Mouse (Mus musculus) brain, embryonic 18.5 days (tissue): ENCODE data around the gene Marcksl1.
"Not testable (repeated sequence)": the region's sequence is repeated elsewhere in the genome, so short reads cannot be mapped to it uniquely, and the experiment has no call there.

ENCODE experiments used
- DNase-seq: peaks from one replicate; pipeline ENCODE4 v3.0.0-alpha.2; 2012; ENCODE audit warnings: low read depth, low spot score

Marcksl1 gene

DNA sequence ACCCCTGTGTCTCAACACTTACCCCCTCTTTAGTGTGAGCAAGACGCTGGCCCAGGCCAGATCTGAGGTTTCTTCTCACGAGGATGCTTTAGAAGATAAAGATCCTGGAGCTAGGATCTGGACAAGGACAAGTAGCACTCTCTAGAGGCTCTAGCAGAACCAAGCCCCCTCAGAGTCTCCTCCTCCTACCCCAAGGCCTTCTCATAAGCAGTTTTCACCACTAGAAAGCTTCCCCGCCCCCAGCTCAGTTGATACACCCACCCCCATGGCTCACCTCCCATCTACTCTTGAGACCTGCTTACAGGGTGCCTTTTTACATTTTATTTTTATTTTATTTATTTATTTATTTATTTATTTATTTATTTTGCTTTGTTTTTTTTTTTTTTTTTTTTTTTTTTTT lies 3.7 kb upstream of the Marcksl1 start:
- no peak for DNase-seq

DNA sequence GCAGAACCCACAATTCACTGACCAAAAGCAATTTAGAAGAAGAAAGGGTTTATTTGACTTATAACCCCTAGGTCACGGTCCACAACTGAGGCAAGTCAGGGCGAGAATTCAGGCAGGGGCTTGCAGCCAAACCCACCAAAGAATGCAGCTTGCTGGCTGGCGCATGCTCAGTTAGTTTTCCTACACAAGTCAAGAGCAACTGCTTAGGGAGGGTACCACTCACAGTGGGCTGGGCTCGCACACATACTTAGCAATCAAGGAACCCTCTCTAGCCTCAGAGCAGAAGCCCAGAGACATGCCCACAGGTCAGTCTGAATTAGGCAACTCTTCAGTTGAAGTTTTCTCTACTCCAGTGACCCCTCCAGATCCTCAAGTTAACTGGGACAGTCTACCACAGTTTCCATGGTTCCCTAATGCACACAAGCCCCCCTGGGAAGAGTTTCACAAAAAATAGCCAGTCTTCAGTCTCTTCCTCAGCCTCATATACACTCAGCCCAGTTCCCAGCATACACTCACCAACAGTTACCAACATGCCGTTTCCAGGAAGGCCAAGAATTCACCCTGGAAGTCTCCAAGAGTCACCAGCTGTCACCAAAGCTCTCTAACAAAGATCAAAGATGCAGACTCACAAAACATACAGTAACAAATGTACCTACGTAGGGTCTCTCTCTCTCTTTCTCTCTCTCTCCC lies 2.5 kb upstream of the Marcksl1 start:
- DNase-seq, result no peak

DNA sequence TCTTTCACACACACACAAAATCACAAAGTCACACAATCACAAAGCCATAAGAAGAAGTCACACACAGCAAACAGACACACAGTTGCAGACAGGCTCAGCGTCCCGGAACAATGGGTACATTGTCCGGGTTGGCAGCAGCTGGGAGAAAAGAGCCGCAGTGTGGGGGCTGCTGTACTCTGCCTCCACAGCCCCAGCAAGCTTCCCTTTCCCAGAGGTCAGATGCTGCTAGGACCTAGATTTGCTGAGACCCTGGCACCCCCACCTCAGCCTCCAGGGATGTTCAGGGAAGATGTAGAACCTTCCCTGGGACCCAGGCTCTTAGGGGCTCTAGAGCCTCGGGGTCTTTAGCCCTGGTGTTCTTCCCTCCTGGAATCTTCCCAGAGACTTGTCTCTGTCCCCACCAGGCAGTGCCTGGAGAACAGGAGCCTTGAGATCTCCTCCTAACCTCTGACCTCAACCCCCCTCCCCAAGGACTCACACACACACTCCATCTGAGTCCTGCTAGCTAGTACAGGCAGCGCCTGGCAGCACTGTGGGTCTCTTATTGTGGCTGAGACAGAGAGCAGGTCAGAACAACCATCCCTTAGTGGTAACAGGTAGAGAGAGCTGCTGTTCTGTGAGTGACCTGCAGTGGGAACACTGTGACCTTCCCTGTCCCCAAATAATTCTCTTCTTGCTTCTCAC lies 1.8 kb upstream of the Marcksl1 start:
- no peak for DNase-seq

DNA sequence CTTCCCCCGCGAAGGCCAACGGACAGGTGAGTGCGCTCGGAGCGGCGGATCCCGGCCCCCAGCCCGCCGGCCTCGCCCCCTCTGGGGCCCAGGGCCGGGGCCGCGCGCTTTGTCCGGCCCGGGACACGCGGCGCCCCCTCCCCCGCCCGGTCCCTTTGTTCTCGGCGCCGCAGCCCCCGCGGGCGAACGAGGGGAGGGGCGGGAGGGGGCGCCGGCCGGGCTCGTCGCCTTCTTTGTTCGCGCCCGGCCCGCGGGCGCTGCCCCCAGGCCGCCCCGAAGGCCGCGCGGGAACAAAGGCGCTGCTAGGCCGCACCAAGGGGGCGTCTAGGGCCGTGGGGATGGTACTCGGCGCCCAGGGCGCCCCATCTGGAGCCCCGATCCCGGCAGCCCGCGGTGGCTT lies 510 bp downstream of the Marcksl1 start:
- DNase-seq, result no peak

DNA sequence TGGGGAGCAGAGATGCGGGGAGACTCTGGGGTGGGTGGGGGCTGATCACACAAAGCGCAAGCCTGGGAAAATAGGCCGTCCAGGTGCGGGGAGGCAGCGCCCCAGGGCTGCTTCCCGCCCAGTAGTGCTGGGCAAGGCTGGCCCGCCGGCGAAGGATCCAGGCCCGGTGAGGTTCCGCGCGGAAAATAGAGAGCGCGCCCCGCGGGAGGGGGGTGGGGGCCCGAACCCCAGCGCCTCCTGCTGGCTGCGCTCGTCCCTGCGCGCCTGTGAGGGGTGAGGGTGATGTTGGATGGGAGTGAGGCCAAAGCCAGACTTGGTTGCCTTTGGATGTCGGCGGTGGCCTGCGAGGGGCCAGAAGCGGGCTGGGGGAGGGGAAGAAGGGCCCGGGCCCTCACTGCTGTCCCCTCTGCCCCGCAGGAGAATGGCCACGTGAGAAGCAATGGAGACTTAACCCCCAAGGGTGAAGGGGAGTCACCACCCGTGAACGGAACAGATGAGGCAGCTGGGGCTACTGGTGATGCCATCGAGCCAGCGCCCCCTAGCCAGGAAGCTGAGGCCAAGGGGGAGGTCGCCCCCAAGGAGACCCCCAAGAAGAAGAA lies 1.0 kb downstream of the Marcksl1 start:
- DNase-seq, result no peak

DNA sequence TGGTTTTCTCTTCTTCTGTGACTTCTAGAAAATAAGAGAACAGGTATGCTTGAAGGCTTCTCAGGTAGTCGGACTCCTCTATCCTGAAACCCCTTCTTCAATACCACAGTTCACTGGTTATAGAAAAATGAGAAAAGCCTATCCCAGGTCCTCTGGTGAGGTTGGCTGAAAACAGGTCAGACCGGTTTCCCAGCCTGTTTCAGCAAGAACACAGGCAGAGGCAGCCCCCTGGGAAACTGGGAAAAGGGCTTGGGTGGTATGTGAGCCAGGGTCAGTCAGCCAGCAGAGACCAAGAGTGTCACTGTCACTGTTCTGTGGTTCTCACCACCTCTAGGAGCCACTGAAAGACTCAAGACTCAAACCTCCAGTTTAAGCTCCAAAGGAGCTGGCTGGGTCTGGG lies 3.5 kb downstream of the Marcksl1 start:
- DNase-seq, result no peak

DNA sequence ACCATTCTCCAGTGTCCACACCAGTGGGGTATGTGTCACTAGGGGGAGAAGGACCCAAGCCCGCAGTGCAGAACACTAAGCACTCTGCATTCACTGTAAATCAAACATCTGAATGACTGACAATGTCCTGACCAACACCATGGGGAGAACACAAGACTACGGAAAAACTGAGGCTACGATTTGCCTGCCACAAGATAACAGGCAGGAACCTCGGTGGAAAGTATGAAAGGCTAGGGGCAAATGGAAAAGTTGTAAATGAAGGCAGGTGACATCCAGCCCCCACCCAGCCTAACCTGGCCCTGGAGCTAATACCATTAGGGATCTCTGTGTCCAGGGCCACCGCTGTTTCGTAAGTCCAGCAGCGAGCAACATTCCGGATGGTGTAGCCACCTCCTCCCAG lies 5.1 kb downstream of the Marcksl1 start:
- DNase-seq, result no peak

DNA sequence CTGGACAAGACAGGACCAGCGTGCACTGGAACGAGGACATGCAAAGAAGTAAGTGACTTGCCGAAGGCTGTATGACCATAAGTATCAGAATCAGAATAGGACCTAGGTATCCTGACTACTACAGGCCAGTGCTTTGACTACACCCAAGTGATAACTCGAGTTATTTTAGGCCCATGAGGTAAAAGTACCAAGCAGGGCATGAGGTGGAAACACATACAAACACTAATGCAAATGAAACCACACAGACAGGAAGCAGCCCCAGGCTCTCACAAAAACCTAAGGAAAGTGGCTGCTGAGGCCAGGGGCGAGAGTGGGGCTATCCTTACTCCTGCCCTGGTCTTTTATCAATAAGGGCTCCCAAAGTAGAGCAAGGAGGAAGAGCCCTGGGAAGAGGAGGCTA lies 12.0 kb downstream of the Marcksl1 start:
- DNase-seq, result no peak

DNA sequence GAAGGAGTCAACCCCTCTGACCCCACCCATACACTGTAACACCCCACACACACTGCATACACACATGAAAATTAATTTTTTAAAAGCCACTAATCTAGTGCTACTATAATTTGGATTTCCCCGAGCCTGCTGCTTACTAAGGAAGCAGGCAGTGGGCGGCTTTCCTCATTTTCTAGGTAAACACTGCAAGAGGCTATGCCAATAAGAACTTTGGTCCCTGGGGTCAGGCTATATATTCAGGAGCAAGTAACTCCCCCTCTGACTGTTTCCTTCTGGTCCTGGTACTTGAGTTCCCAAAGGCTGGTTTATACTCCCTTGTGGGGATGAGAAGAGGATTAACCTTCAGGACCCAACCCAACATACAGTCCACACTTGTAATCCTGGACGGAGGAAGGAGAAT lies 12.5 kb downstream of the Marcksl1 start:
- no peak for DNase-seq

DNA sequence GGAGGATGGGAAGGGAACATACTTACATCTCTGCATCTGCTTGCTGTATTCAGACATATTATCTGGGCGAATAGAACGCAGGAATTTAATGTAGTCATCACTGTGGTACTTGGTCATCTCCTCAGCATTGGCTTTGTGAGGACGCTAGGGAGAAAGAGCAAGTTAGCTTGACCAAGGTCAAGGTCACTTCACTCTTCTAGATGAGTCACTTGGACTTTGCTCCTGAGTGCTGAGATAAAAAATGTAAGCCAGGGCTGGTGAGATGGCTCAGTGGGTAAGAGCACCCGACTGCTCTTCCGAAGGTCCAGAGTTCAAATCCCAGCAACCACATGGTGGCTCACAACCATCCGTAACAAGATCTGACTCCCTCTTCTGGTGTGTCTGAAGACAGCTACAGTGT lies 15.5 kb downstream of the Marcksl1 start:
- not testable (repeated sequence) for DNase-seq

DNA sequence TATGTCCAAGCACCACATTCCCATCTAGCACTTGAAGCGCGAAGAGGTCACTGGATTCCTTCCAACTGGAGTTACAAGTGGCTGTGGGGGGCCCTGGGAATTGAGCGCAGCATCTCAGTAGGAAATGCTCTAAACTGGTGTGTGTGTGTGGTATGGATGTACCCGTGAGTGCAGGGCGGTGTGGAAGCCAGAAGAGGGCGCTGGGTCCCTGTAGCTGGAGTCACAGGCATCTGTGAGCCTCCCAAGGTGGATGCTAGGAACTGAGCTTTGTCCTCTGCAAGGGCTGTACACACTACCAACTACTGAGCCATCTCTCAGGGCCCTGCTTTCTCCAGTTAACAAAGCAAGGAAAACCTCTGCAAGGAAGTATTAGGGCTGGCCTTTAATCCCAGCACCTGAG lies 26.6 kb downstream of the Marcksl1 start:
- no peak for DNase-seq

DNA sequence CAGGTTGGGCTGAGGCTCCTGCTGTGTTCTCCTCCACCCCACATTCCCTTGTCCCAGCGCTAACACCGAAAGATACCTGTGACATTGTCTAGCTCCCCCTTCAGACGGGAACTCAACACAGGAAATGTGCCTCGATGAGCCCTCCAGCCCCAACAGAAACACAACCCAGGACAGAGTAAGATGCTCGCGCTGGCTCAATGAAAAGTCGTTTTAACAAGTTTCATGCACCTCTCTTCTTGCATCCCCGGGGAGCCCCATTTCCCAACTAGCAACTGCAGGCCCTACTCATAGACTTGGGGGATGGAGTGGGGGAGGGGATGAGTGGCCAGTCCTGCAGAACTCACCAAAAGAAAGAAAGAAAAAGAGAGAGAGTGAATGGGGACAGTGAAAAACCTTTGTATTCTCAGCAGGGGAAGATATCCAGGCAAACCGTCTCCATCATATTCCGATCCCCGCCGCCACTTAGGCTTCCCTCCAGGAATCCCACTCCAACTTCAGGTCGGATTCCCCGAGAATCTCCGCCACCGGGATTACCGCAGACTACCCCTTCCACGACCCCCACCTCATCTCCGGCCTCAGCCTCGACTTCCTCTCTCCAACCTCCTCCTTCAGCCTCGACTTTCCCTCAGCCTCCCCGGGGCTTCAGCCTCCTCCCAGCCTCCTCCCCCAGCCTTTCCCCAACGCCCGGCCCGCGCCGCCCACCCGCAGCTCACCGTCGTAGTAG lies 28.6 kb downstream of the Marcksl1 start:
- no peak for DNase-seq

DNA sequence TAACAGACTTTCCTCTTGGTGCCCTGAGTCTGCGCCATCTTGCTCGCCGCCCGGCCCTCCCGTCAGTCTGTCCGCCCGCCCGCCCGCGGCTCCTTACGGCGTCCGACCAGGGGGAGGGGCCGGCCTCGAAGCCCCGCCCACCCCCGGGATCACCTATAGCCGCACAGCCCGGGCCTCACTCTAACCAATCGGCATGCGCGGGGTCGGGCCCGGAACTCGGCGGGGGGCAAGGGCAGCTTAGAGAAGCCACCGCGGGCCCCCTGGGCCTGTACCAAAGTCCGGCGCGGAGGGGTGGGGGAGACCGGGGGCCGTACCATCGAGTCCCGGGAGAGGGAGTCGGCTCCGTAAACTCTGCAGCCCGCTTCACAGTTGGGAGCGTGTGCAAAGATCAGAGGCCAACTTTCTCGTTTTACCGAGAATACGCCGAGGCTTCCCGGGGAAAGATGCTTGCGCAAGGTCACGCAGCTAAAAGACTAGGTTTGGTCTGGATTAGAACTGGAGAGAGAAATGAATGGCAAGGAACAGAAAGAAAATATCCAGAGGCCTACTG lies 29.3 kb downstream of the Marcksl1 start, which contains the start of gene Hdac1:
Gene Hdac1 (minus strand): TSS at position 122 of the 550 bp plus-strand sequence.
- peak; percentile 88 for DNase-seq

DNA sequence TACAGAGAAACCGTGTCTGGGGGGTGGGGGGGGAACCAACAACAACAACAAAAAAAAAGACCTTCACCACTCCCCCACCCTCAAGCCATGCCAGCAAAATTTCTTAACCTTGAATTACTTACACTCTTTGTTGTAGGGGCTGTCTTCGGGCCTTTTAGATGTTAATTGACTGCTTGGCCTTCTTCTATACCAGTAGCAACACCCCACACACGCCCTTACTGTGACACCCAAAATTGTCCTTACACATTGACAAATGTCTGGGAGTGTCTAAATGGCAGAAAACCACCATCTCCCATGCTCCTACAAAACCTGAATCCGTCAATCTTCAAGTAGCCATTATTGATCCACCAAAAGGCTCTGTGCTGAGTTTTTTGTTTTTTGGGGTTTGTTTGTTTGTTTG lies 30.7 kb downstream of the Marcksl1 start:
- no peak for DNase-seq

DNA sequence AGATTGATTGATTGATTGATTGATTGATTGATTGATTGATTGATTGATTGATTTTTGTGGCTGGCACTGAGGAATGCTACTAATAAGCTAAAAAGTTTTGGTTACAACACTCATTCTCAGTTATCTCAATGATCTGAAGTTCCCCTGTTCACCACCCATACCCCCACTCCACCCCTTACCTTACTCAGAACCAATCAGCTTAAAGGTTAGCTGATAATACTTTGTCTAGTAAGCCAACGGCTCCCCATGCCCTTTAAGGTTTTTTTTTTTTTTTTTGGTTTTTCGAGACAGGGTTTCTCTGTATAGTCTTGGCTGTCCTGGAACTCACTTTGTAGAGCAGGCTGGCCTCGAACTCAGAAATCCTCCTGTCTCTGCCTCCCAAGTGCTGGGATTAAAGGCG lies 34.2 kb downstream of the Marcksl1 start:
- DNase-seq, result not testable (repeated sequence)

DNA sequence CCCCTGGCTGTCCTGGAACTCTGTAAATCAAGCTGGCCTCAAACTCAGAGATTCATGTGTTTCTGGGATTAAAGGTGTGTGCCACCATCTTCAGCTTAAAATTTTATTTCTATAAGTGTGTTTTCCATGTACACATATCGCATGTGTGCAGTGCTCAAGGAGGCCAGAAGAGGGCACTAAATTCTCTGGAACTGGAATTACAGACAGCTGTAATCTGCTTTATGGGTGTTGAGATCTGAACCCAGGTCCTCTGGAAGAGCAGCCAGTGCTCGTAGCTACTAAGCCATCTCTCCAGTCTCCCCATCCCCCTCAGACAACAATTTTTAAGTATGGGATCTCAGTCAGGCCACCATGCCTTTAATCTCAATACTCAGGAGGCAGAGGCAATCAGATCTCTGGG lies 35.9 kb downstream of the Marcksl1 start:
- no peak for DNase-seq

DNA sequence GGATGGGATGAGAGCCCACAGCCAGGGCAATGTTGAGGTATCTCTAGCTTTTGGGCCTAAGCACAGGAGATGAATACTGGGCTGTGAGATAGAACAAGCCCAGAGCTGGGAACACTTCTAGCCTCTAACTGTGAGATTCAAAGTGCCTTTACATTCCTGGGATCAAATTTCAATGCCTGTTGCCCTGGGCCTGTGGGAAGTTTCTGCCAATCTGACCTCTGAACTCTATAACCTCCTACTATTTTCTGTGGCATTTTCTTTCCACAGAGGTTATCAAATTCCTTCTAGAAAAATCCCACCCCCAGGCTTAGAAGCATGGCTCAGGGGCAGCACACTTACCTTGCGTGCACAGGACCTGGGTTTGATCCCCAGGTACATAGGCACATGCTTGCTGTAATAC lies 36.9 kb downstream of the Marcksl1 start:
- no peak for DNase-seq

DNA sequence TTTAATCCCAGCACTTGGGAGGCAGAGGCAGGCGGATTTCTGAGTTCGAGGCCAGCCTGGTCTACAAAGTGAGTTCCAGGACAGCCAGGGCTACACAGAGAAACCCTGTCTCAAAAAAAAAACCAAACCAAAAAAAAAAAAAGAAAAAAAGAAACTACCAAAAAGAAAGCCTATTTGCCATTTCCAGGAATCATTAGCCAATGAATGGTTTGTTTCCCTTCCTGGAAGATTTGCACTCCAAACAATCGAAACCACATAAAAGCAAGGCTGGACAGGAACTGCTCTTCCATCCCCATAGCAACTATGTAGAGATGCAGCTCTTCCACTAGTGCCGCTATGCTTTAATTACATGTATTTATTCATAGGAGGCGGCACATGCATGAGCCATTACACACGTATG lies 41.1 kb downstream of the Marcksl1 start:
- DNase-seq, result not testable (repeated sequence)

DNA sequence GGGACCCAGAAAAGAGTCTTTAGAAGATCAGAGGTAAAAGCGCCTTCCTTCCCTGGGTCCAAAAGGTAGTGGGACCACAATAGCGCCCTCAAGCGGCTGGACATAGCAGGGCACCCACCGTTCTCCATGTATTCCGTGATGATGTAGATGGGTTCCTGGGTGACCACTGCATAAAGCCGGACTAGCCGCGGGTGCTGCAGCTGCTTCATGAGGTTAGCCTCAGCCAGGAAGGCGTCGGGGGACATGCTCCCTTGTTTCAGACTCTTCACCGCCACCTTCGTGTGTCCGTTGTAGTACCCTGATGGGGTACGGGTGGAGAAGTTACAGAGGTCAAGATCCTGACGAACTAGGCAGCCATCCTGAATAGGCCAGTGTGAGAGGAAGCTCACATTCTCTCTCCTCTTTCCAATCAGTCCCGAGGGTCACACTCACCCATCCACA lies 42.1 kb downstream of the Marcksl1 start:
- no peak for DNase-seq

DNA sequence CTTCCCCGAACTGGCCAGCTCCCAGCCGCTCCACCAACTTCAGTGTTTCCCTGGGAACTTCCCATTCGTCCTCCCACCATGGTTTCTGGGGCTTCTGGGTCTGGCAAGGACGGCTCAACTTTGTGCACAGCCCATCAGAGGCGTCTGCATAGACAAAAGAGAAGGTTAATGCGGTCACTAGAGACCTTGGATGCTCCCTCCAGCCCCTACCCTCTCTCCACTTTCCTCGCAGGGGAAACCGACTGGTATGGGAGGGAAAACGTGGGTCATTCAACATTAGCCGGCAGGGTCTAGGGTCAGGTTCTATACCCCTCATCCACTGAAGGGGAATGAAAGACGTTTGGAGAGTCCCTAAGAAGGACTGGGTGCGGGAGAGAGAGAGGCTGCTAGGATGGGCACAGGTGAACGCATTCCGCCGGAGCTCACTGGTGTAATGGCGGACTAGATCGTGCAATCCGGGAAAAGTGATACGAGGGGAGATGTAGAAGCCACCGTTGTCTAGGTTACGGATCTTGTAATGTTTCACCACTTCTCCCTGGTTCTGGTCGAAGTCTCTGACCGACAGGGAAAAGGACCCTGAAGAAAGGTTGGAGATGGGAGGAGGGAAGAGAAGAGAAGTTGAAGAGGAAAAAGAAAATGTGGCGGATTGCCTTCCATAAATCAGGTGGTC lies 42.6 kb downstream of the Marcksl1 start:
- no peak for DNase-seq

DNA sequence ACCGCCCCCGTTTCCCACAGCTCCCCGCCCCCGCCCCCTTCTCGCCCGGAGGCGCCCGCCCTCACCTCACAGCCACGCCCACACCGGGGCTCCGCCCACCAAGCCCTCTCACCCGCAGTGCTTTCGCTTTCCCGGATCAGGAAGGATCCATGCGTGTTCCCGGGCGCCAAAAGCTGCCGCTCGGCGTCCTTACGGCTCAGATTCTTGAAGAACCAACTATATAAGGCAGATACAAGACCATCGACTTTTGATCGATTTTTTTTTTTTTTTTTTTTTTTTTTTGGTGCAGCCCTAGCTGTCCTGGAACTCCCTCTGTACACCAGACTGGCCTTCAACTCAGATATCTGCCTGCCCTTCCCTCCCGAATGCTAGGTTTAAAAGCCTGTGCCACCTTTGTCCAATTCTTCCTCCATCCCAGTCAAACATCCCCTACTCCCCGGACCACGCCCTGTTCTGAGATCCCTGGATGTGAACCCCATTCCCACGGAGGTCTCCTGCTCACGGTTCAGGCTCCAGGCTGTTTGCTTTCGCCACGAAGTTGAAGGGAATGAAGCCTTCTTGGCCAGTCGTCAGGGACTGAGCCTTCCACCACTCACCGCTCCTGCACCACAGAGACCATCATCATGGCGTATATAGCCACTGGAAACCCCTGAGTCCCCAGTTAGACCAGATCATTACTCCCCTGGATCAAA lies 43.3 kb downstream of the Marcksl1 start:
- DNase-seq, result peak; percentile 72
